ENCODE assay signal across 14 mouse cellular contexts in genomic region chr12:99935403-99935802, GRCm38 (mm10). TPM values are rescaled to one million over a fixed set of nuclear protein-coding genes. Genes with fewer than 3 reads are reported as not detected.
"Had no signal": no experiment of that assay in that cellular context is flagged by ENCODE, and none has a peak within 500 bp of the region (broad histone marks: within the 10 kb centered on the region; RNA-seq: fewer than 3 reads in every experiment).

No protein-coding gene starts in this region.

- H3K9me3 ChIP-seq: kidney, embryonic 15.5 days; liver, embryonic 13.5 days had no signal

- H3K9ac ChIP-seq: kidney, embryonic 15.5 days; liver, embryonic 13.5 days had no signal

- H3K27me3 ChIP-seq: kidney, embryonic 15.5 days; liver, embryonic 13.5 days had no signal

- DNase-seq: kidney, adult 8-10 months; kidney, postnatal 10 days; kidney, postnatal 36 days; liver, embryonic 13.5 days; lung, adult 2 months; lung, postnatal 14 days; lung, postnatal 4 days; midbrain, embryonic 14.5 days; thymus, adult 18-20 months; thymus, postnatal 36 days had no signal

- H3K27ac ChIP-seq: kidney, embryonic 15.5 days; left cerebral cortex, adult 2 months; liver, embryonic 13.5 days had no signal

- H3K4me2 ChIP-seq: kidney, embryonic 15.5 days; liver, embryonic 13.5 days; midbrain, embryonic 11.5 days had no signal

- H3K4me1 ChIP-seq: liver, embryonic 13.5 days had no signal

- H3K4me3 ChIP-seq: kidney, embryonic 15.5 days; left cerebral cortex, adult 2 months; liver, embryonic 13.5 days had no signal

RNA-seq across cellular contexts. Expression of gene Kcnk13, which starts 28.9 kb away (rescaled TPM):
- total RNA-seq: megakaryocyte-erythroid progenitor cell, adult 5-6 weeks had no signal
